Mouse (Mus musculus): ENCODE measurements around the gene Shf.

- TF ChIP-seq EP300 (IDR thresholded peaks at IDR 0.05; ENCODE audit: insufficient read depth, low read depth, low read length): no peak
- no peak for TF ChIP-seq POLR2A (IDR thresholded peaks at IDR 0.05; ENCODE audit: insufficient read depth, low read length)
- TF ChIP-seq CTCF (IDR thresholded peaks at IDR 0.05; ENCODE audit: low read depth, low read length): no peak
These were observed 51.6 kb downstream of the Shf start for GRCm38 (mm10) chr2:122317384-122317783.
